Mouse (Mus musculus): ENCODE results near the gene Colgalt1. TPM values are rescaled to one million over a fixed set of nuclear protein-coding genes. Genes with fewer than 3 reads are reported as not detected.

Gene Colgalt1
- polyA plus RNA-seq (2015; fragmentation: Nextera tagmentation; extraction: Ambion mirVana), result 70.3 and 72.9 TPM in 2 replicates

DNA sequence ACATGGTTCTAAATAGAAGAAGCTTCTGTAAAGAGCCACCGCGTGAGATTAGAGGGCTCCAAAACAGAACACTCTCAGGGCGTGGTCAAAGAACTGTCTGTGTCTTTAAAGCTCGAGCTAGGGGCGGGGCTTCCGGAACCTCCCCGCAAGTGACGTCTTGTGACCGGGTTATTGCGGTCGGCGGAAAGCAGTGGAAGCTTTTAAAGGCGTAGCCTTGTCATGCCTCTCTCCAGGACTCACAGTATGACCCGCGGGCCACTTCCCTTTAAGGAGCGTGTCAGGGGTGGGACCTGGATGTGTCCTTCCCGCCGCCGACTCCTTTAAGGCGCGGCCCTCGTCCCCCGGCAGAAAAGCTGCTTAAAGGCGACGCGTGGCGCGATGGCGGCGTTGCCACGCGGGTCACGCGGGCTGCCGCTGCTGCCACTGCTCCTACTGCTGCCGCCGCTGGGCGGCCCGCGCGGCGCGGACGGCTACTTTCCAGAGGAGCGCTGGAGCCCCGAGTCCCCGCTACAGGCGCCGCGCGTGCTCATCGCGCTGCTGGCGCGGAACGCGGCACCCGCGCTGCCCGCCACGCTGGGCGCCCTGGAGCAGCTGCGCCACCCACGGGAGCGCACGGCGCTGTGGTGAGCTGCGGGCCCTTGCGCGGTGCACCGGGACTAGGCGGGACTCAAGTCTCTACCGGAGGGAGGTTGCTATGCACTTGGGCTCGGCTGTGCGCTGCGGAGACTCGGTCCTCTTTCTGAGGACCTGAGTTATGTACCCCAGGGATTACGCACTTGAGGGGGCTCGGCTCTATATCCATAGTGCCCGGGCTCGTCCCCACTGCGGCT lies at the start of gene Colgalt1:
Gene Colgalt1, plus strand, starts transcription at position 177 of the 830 bp plus-strand sequence.
- Histone ChIP-seq H3K4me1 (replicated peaks; ENCODE audit: control insufficient read depth, insufficient read depth, low read length) (peaks cover 12% of the 10 kb centered on the region), H3K36me3 (ENCODE audit: control insufficient read depth, insufficient read depth, low read length) (peaks cover 8% of the 10 kb centered on the region; the same call in 1 of the 2 replicates), H3K27me3 (ENCODE audit: control insufficient read depth, insufficient read depth, low read depth, low read length) (no peaks in the 10 kb centered on the region), H3K9ac (ENCODE audit: low read length) (peak within 1 kb of the TSS; percentile 88), H3K4me3 (ENCODE audit: low read length) (peak within 1 kb of the TSS; percentile 85), H3K9me3 (ENCODE audit: control insufficient read depth, low read length) (no peaks in the 10 kb centered on the region), H3K4me2 (ENCODE audit: low read depth, low read length) (peak within 1 kb of the TSS; percentile 65), H3K27ac (ENCODE audit: low read length) (peak within 1 kb of the TSS; percentile 84)
- under 1% methylated on average over 81 of the region's 82 CpGs for WGBS
- peak; percentile 99 for ATAC-seq (ENCODE audit: low read depth)

DNA sequence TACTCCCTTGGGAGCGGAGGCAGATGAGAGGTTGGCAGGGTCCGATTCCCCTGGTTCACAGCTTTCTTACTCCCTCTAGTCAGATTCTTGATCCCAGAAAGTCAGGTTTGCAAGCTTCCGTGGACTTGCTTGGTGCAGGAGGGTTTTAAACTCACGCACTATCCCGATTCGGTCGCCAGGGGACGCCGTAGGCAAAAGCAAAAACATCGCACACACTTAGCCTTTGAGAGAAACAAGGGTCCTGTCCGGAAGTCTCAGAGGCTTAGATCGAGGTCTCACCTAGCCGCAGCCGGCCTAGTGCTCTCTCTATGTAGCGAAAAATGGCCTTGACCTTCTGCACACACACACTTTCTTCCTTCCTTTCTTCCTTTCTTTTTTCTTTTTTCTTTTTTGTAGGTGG lies 49.4 kb upstream of the Colgalt1 start:
- 3% methylated on average over 15 of the region's 15 CpGs for WGBS
- Histone ChIP-seq H3K9me3 (ENCODE audit: control insufficient read depth, low read length) (0 out of 2 replicates have a peak, but pooled peaks cover 2% of the 10 kb centered on the region), H3K4me2 (ENCODE audit: low read depth, low read length) (no peak overlapping the region), H3K27ac (ENCODE audit: low read length) (no peak overlapping the region), H3K36me3 (ENCODE audit: control insufficient read depth, insufficient read depth, low read length) (no peaks in the 10 kb centered on the region), H3K9ac (ENCODE audit: low read length) (no peak overlapping the region), H3K27me3 (ENCODE audit: control insufficient read depth, insufficient read depth, low read depth, low read length) (peaks cover 47% of the 10 kb centered on the region), H3K4me1 (replicated peaks; ENCODE audit: control insufficient read depth, insufficient read depth, low read length) (peaks cover 7% of the 10 kb centered on the region), H3K4me3 (ENCODE audit: low read length) (no peak overlapping the region)
- peak; percentile 48 for ATAC-seq (ENCODE audit: low read depth)

DNA sequence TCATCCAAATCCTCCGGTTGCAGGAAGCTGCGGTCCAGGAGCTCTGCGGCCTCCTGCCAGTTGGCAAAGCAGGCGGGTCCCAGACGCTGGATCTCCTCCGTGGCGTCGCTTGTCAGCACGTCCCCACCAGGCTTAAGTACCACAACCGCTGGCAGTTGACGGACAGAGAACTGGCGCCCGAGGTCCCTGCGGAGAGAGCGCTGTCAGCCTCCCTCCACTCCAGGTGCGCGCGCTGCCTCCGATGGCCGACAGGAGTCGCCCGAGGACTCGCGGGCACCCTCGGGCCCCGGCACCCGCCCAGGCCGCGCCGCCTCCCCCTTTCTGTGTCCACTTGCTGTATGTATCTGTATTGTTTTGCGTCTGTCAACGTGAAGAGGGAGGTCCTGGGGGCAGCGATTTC lies 48.0 kb upstream of the Colgalt1 start:
- Histone ChIP-seq H3K27me3 (ENCODE audit: control insufficient read depth, insufficient read depth, low read depth, low read length) (peaks cover 37% of the 10 kb centered on the region), H3K4me2 (ENCODE audit: low read depth, low read length) (peak overlapping the region; percentile 52), H3K9me3 (ENCODE audit: control insufficient read depth, low read length) (0 out of 2 replicates have a peak, but pooled peaks cover 2% of the 10 kb centered on the region), H3K36me3 (ENCODE audit: control insufficient read depth, insufficient read depth, low read length) (no peaks in the 10 kb centered on the region), H3K4me3 (ENCODE audit: low read length) (peak overlapping the region; percentile 28), H3K27ac (ENCODE audit: low read length) (no peak overlapping the region), H3K9ac (ENCODE audit: low read length) (peak overlapping the region; percentile 30), H3K4me1 (replicated peaks; ENCODE audit: control insufficient read depth, insufficient read depth, low read length) (peaks cover 7% of the 10 kb centered on the region)
- ATAC-seq (ENCODE audit: low read depth), result peak; percentile 44
- WGBS, result 2% methylated on average over 33 of the region's 33 CpGs

DNA sequence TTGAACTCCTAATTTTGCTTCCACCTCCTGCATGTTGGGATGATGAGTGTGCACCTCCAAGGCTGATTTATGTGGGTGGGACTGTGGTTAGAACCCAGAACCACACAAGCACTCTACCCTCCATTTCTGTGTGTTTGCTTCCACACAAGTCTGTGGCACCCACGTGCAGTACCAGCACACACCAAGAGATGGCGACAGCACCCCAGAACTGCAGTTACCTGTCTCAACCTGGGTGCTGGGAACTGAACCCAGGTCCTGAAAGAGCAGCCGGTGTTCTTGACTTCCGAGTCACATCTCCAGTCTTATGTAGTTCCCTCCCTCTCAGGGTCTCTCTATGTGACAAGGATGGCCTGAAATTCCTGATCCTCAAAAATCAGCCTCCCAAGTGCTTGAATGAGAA lies 46.8 kb upstream of the Colgalt1 start:
- WGBS, result 89% methylated on average over 4 of the region's 4 CpGs
- no peaks in the 10 kb centered on the region for H3K36me3 ChIP-seq (ENCODE audit: control insufficient read depth, insufficient read depth, low read length)
- H3K4me1 ChIP-seq (replicated peaks; ENCODE audit: control insufficient read depth, insufficient read depth, low read length), result peaks cover 10% of the 10 kb centered on the region
- no peak overlapping the region for H3K9ac ChIP-seq (ENCODE audit: low read length)
- H3K9me3 ChIP-seq (ENCODE audit: control insufficient read depth, low read length), result 0 out of 2 replicates have a peak, but pooled peaks cover 2% of the 10 kb centered on the region
- no peak overlapping the region for H3K27ac ChIP-seq (ENCODE audit: low read length)
- no peak overlapping the region for H3K4me2 ChIP-seq (ENCODE audit: low read depth, low read length)
- no peak for ATAC-seq (ENCODE audit: low read depth)
- no peak overlapping the region for H3K4me3 ChIP-seq (ENCODE audit: low read length)
- H3K27me3 ChIP-seq (ENCODE audit: control insufficient read depth, insufficient read depth, low read depth, low read length), result peaks cover 25% of the 10 kb centered on the region

DNA sequence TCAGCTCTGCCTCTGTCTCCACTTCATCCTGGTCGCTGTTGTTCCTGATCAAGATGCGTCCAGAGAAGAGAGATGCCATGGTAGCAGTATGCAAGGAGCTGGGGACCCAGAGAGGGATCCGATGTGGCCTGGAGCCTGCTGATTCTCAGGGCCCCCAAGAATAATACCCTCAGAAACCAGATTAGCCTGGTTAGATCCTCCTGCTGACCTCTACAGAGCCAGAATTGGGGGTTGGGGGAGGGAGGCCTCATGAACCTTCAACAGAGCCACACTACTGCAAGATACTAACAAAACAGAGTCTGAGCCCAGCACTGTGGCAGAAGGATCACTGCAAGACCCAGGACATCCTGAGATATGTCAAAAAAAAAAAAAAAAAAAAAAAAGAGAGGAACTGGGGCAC lies 44.3 kb upstream of the Colgalt1 start, which contains the start of gene Nxnl1:
Gene Nxnl1, minus strand, starts transcription at position 101 of the 400 bp plus-strand sequence.
- H3K27ac ChIP-seq (ENCODE audit: low read length), result no peak within 1 kb of the TSS
- no peak within 1 kb of the TSS for H3K9ac ChIP-seq (ENCODE audit: low read length)
- peaks cover 13% of the 10 kb centered on the region for H3K4me1 ChIP-seq (replicated peaks; ENCODE audit: control insufficient read depth, insufficient read depth, low read length)
- no peak within 1 kb of the TSS for H3K4me3 ChIP-seq (ENCODE audit: low read length)
- 0 out of 2 replicates have a peak, but pooled peaks cover 2% of the 10 kb centered on the region for H3K9me3 ChIP-seq (ENCODE audit: control insufficient read depth, low read length)
- H3K36me3 ChIP-seq (ENCODE audit: control insufficient read depth, insufficient read depth, low read length), result no peaks in the 10 kb centered on the region
- H3K27me3 ChIP-seq (ENCODE audit: control insufficient read depth, insufficient read depth, low read depth, low read length), result peaks cover 15% of the 10 kb centered on the region
- no peak within 1 kb of the TSS for H3K4me2 ChIP-seq (ENCODE audit: low read depth, low read length)
- no peak for ATAC-seq (ENCODE audit: low read depth)
- WGBS, result 62% methylated on average over 3 of the region's 3 CpGs

DNA sequence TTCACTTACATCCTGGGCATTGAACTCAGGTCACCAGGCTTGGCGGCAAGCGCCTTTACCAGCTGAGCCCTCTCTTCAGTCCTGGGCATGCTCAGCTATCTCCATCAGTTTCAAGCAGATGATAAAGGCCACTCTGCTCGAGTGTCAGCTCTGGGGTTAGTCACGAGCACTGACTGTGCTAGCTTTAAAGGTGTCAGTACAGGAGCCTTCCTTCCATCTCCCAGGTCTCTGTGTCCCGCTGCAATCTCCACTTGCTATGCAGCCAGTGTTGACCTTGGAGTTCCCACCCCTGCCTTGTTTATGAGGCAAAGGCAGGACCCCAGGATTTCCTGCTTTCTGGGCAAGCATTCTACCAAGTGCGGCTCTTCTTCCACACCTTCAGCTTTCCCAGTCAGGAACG lies 43.2 kb upstream of the Colgalt1 start:
- H3K9ac ChIP-seq (ENCODE audit: low read length), result no peak overlapping the region
- H3K27ac ChIP-seq (ENCODE audit: low read length), result no peak overlapping the region
- no peak for ATAC-seq (ENCODE audit: low read depth)
- H3K4me3 ChIP-seq (ENCODE audit: low read length), result no peak overlapping the region
- H3K9me3 ChIP-seq (ENCODE audit: control insufficient read depth, low read length), result 0 out of 2 replicates have a peak, but pooled peaks cover 2% of the 10 kb centered on the region
- H3K4me1 ChIP-seq (replicated peaks; ENCODE audit: control insufficient read depth, insufficient read depth, low read length), result peaks cover 11% of the 10 kb centered on the region
- H3K4me2 ChIP-seq (ENCODE audit: low read depth, low read length), result no peak overlapping the region
- H3K27me3 ChIP-seq (ENCODE audit: control insufficient read depth, insufficient read depth, low read depth, low read length), result peaks cover 4% of the 10 kb centered on the region
- 63% methylated on average over 7 of the region's 7 CpGs for WGBS
- H3K36me3 ChIP-seq (ENCODE audit: control insufficient read depth, insufficient read depth, low read length), result no peaks in the 10 kb centered on the region

DNA sequence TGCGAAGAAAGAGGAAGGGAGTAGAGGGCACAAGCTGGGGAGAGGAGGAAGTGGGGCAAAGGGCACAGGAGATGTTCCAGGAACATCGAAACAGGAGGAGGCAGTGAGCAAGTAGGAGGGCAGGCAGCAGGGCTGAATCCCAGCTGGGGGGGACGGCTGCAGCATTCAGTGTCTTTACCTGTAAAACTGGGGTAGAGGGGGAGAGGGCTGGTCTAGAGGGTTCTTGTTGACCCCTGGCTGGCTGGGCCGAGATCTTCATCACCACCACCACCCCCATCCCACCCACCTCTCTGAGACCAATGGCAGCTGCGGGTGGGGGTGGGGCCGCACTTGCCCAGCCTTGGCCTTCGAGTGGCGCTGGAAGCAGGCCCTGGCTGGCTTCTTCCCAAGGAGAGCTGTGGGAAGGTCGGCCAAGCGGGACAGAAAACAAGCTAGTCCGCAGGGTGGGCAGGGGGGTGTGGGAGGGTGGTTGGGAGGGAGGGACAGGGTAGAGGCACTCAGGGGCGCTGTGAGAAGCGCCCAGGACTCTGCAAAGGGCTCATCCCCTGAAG lies 42.3 kb upstream of the Colgalt1 start, which contains the start of gene Slc27a1:
Gene Slc27a1, plus strand, starts transcription at position 496 of the 551 bp plus-strand sequence.
- Histone ChIP-seq H3K9me3 (ENCODE audit: control insufficient read depth, low read length) (0 out of 2 replicates have a peak, but pooled peaks cover 2% of the 10 kb centered on the region), H3K9ac (ENCODE audit: low read length) (peak within 1 kb of the TSS; percentile 70), H3K27me3 (ENCODE audit: control insufficient read depth, insufficient read depth, low read depth, low read length) (no peaks in the 10 kb centered on the region), H3K36me3 (ENCODE audit: control insufficient read depth, insufficient read depth, low read length) (no peaks in the 10 kb centered on the region), H3K4me1 (replicated peaks; ENCODE audit: control insufficient read depth, insufficient read depth, low read length) (peaks cover 9% of the 10 kb centered on the region), H3K4me3 (ENCODE audit: low read length) (peak within 1 kb of the TSS; percentile 62), H3K27ac (ENCODE audit: low read length) (peak within 1 kb of the TSS; percentile 91), H3K4me2 (ENCODE audit: low read depth, low read length) (peak within 1 kb of the TSS; percentile 74)
- no peak for ATAC-seq (ENCODE audit: low read depth)
- WGBS, result 11% methylated on average over 13 of the region's 13 CpGs

DNA sequence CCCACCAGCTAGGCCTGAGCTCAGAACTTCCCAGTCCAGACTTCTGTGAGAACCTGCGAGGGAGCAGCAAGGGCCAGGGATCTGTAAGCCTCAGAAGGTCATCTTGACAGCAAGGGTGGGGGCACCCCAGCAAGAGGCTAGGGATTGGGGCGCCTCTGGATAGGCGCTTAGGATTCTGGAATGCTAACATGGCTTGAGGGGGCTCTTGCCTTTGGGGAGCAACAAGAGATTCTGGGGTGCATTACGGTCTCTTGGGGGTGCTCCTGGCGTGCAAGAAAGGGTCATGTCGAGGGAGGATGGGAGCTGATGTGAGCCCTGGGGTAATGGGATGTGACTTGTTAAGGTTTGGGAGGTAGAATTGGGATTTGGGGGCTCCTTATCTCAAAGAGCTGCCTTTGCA lies 41.9 kb upstream of the Colgalt1 start:
- no peaks in the 10 kb centered on the region for H3K36me3 ChIP-seq (ENCODE audit: control insufficient read depth, insufficient read depth, low read length)
- no peak for ATAC-seq (ENCODE audit: low read depth)
- H3K27ac ChIP-seq (ENCODE audit: low read length), result peak overlapping the region; percentile 91
- H3K4me1 ChIP-seq (replicated peaks; ENCODE audit: control insufficient read depth, insufficient read depth, low read length), result peaks cover 9% of the 10 kb centered on the region
- 30% methylated on average over 6 of the region's 6 CpGs for WGBS
- peak overlapping the region; percentile 74 for H3K4me2 ChIP-seq (ENCODE audit: low read depth, low read length)
- peak overlapping the region; percentile 62 for H3K4me3 ChIP-seq (ENCODE audit: low read length)
- no peaks in the 10 kb centered on the region for H3K27me3 ChIP-seq (ENCODE audit: control insufficient read depth, insufficient read depth, low read depth, low read length)
- peak overlapping the region; percentile 70 for H3K9ac ChIP-seq (ENCODE audit: low read length)
- H3K9me3 ChIP-seq (ENCODE audit: control insufficient read depth, low read length), result 0 out of 2 replicates have a peak, but pooled peaks cover 2% of the 10 kb centered on the region
